Mouse (Mus musculus) forebrain, embryonic 12.5 days (tissue): ENCODE results near the gene C87436. TPM values are rescaled to one million over a fixed set of nuclear protein-coding genes. Genes with fewer than 3 reads are reported as not detected.

ENCODE experiments used
- ATAC-seq: fragments of 200-750 bp; cut with Nextera tagmentation; 2 replicates; pipeline ENCODE4 v1.8.0; 2017; ENCODE audit warnings: moderate TSS enrichment; ENCODE audit not compliant: low FRiP score
- H3K27ac ChIP-seq: fragments of 300-500 bp; sonication (generic); 2 replicates; pipeline ENCODE4 v1.5.1; 2016; ENCODE audit warnings: mild to moderate bottlenecking
- H3K27me3 ChIP-seq: fragments of 300-500 bp; sonication (generic); 2 replicates; pipeline ENCODE4 v1.6.1; 2016; ENCODE audit warnings: mild to moderate bottlenecking
- H3K36me3 ChIP-seq: fragments of 300-500 bp; sonication (generic); replicated peaks from 2 replicates; pipeline ENCODE4 v1.6.1; 2016; ENCODE audit warnings: mild to moderate bottlenecking
- H3K4me1 ChIP-seq: fragments of 300-500 bp; sonication (generic); 2 replicates; pipeline ENCODE4 v1.6.1; 2016
- H3K4me2 ChIP-seq: fragments of 300-500 bp; sonication (generic); 2 replicates; pipeline ENCODE4 v1.6.1; 2016; ENCODE audit warnings: mild to moderate bottlenecking, moderate library complexity
- H3K4me3 ChIP-seq: fragments of 300-500 bp; sonication (generic); replicated peaks from 2 replicates; pipeline ENCODE4 v1.5.1; 2016; ENCODE audit warnings: mild to moderate bottlenecking
- H3K9ac ChIP-seq: fragments of 300-500 bp; sonication (generic); 2 replicates; pipeline ENCODE4 v1.6.1; 2016; ENCODE audit warnings: mild to moderate bottlenecking
- H3K9me3 ChIP-seq: fragments of 300-500 bp; sonication (generic); 2 replicates; pipeline ENCODE4 v1.6.1; 2016
- WGBS: fragments of 180-500 bp; shearing (Covaris S2); methylation state at CpG from one replicate; pipeline ENCODE4 v1.1.7; 2016; 5-methylcytosine and 5-hydroxymethylcytosine counted together
- polyA plus RNA-seq: library from polyadenylated mRNA; unstranded; fragments of >200 nt; fragmentation: Nextera tagmentation; extraction: Ambion mirVana; gene quantifications from 2 replicates; pipeline ENCODE4 v1.2.1, GENCODE M21; 2016

Gene C87436
- polyA plus RNA-seq, 1 experiment from 2014 or later: 30.4 TPM

DNA sequence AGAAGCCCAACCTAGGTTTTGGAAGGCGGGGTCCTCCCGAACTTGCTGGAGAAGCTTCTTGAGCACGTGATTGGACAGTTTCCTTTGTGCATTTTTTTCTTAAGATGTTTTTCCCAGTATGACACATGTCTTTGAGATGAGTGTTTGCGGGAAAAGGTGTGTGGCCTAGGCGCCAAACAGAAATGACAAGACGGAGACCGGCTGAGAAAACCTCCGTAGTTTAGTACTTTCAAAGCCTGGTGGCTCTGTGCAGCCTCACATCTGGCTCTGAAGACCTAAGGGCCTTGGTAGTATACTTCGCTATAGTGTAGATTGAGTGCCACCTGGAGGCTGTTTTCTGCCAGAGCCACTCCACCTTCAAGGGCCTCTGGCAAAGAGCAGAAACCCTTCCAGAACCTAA, 37.2 kb upstream of the C87436 start:
- H3K4me1 ChIP-seq: peaks cover 17% of the 10 kb centered on the region
- no peak for ATAC-seq

DNA sequence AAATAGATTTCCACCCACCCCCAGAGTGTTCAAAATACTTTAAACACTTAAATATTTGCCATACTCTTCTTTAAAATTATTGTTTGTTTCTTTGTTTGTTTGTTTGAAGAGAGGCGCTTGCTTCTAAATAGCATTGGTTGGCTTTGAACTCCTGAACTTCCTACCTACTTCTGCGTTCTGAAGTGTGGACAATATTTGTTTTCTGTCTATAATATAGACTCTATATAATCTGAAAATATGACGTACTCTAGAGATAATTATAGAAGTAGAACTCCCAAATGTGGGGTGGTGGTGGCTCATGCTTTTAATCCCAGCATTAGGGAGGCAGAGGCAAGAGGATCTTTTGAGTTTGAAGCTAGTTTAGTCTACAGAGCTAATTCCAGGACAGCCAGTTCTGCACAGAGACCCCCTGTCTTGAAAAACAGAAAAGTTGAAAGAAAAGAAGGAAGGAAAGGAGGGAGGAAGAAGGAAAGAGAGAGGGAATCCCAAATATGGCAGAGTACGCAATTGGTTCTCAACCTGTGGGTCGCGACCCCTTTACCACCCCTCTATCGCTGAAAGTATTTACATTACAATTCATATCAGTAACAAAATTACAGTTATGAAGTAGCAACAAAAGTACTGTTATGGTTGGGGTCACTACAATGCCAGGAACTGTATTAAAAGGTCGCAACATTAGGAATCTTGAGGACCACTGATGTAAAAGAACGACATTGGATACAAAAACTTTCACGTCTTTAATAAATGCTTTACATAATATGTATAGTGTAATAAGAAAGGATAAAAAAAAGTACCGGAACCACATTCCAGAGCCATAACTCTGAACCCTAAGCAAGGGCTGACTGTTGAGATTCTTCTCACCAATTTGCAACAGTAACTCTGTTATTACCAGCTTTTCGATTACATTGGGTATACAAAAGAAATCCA, 35.2 kb upstream of the C87436 start:
- ATAC-seq: no peak
- no peaks in the 10 kb centered on the region for H3K9me3 ChIP-seq
- peaks cover 8% of the 10 kb centered on the region for H3K36me3 ChIP-seq
- peaks cover 16% of the 10 kb centered on the region for H3K4me1 ChIP-seq
- no peak overlapping the region for H3K9ac ChIP-seq
- H3K27me3 ChIP-seq: no peaks in the 10 kb centered on the region
- H3K4me2 ChIP-seq: peak overlapping the region; percentile 72
- H3K27ac ChIP-seq: no peak overlapping the region
- H3K4me3 ChIP-seq: peak overlapping the region; percentile 85
- WGBS: 42% methylated on average over 12 of the region's 12 CpGs

More for the DNA sequence above, 37.2 kb upstream of the C87436 start:
- Histone ChIP-seq H3K4me2 (peak overlapping the region; percentile 32), H3K27ac (no peak overlapping the region), H3K9ac (no peak overlapping the region), H3K9me3 (no peaks in the 10 kb centered on the region), H3K4me3 (no peak overlapping the region; the same call in 1 of the 2 replicates), H3K27me3 (0 out of 2 replicates have a peak, but pooled peaks cover 4% of the 10 kb centered on the region), H3K36me3 (no peaks in the 10 kb centered on the region)
- 6% methylated on average over 9 of the region's 9 CpGs for WGBS

DNA sequence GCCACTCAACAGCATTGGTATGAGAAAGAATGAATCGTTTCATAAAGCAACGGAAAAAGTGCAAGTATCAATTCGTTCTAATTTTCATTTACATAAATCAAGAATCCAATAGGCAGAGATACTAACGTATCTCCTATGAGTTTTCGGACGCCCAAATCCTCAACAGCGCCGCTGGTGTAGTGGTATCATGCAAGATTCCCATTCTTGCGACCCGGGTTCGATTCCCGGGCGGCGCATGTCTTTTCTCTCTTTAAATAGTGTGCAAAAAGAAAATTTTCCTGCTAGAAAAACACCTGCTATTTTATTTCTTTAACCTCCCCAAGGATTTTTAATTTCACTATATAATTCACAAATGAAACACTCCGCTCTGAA, 34.5 kb upstream of the C87436 start:
- Histone ChIP-seq H3K27ac (peak overlapping the region; percentile 100), H3K4me3 (peak overlapping the region; percentile 85), H3K9me3 (no peaks in the 10 kb centered on the region), H3K4me2 (peak overlapping the region; percentile 72), H3K4me1 (peaks cover 16% of the 10 kb centered on the region), H3K27me3 (no peaks in the 10 kb centered on the region), H3K36me3 (peaks cover 9% of the 10 kb centered on the region), H3K9ac (peak overlapping the region; percentile 98)
- whole genome bisulfite sequencing: under 1% methylated on average over 15 of the region's 15 CpGs
- ATAC-seq: peak; percentile 71

DNA sequence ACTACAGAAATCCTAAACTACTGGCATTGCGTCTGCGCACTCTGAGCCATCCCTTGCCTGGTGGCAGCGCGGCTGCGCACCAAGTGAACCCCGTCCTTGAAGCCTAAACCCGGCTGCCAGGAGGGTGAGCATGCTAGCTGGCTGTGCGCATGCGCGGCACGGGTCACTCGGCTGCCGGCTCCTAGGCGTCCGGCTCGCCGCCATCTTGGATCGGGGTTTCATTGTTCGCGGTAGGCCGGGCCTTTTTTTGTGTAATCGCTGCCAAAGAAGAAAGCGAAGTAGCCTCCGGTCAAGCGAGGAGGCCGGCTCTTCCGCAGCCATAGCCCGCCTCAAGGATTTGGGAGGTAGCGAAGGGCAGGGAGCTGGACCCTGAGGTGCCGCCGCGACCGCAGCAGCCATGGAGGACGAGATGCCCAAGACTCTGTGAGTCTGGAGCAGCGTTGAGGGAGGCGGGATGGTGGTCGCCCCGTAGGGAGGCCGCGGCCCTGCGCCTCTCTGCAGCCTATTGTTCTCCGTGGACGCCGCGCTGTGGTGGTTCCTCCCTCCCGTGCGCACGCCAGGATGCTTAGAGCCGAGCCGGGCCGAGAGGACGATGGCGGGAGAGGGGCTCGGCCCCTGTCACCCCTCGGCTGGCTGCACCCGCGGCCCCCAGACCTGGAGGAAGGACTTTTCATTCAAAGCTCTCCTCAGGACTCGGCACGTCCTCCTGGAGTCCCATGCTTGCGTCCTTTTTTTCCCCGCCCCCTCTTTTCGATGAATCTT, 33.9 kb upstream of the C87436 start, which contains the start of gene Tia1:
Gene Tia1, plus strand, starts transcription at position 120 of the 762 bp plus-strand sequence.
- under 1% methylated on average over 58 of the region's 62 CpGs for WGBS
- peaks cover 16% of the 10 kb centered on the region for H3K4me1 ChIP-seq
- H3K9ac ChIP-seq: peak within 1 kb of the TSS; percentile 98
- H3K9me3 ChIP-seq: no peaks in the 10 kb centered on the region
- peak within 1 kb of the TSS; percentile 72 for H3K4me2 ChIP-seq
- peak; percentile 95 for ATAC-seq
- peak within 1 kb of the TSS; percentile 85 for H3K4me3 ChIP-seq
- H3K27ac ChIP-seq: peak within 1 kb of the TSS; percentile 100
- no peaks in the 10 kb centered on the region for H3K27me3 ChIP-seq
- H3K36me3 ChIP-seq: peaks cover 9% of the 10 kb centered on the region

DNA sequence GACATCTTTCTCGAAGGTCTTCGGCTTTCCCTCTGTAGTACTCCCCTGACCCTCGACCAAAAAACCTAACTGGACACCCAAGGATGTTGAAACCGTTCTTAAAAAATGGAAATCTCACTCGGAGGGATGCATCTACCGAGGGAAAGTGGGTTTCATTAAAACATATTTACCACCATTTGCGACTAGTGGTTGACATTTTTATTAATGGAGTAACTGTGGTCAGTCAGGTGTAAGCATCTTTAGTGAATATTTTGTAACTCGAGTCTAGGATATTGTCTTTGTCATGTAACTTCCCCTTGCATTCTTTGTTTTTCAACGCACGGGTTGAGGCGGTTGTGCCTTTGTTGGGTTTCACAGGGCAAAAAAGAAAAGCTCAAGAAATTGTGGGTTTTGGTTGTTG, 33.2 kb upstream of the C87436 start:
- H3K9me3 ChIP-seq: no peaks in the 10 kb centered on the region
- under 1% methylated on average over 11 of the region's 11 CpGs for WGBS
- peaks cover 18% of the 10 kb centered on the region for H3K4me1 ChIP-seq
- H3K27me3 ChIP-seq: no peaks in the 10 kb centered on the region
- H3K4me3 ChIP-seq: peak overlapping the region; percentile 85
- ATAC-seq: no peak
- H3K9ac ChIP-seq: peak overlapping the region; percentile 98
- H3K27ac ChIP-seq: peak overlapping the region; percentile 100
- peak overlapping the region; percentile 72 for H3K4me2 ChIP-seq
- peaks cover 9% of the 10 kb centered on the region for H3K36me3 ChIP-seq

DNA sequence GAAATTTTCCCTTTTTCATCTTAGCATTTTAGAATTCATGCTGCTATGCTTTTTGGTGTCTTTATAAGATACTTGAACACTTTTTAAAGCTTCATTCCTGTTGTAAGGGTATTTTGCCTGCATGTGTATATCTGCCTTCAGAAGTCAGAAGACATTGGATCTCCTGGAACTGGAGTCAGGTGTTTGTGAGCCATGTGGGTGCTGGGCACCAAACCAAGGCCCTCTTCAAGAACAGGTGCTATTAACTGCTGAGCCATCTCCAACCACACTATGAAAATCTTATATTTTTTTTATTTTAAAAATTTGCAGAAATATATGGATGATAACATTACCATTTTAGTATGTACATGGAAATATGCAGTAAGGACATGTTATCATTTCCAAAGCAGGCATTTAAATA, 31.9 kb upstream of the C87436 start:
- Histone ChIP-seq H3K4me3 (peak overlapping the region; percentile 30), H3K4me2 (peak overlapping the region; percentile 72), H3K9ac (no peak overlapping the region; the same call in 1 of the 2 replicates), H3K27me3 (no peaks in the 10 kb centered on the region), H3K9me3 (no peaks in the 10 kb centered on the region), H3K27ac (no peak overlapping the region), H3K36me3 (peaks cover 9% of the 10 kb centered on the region), H3K4me1 (peaks cover 17% of the 10 kb centered on the region)
- no peak for ATAC-seq

DNA sequence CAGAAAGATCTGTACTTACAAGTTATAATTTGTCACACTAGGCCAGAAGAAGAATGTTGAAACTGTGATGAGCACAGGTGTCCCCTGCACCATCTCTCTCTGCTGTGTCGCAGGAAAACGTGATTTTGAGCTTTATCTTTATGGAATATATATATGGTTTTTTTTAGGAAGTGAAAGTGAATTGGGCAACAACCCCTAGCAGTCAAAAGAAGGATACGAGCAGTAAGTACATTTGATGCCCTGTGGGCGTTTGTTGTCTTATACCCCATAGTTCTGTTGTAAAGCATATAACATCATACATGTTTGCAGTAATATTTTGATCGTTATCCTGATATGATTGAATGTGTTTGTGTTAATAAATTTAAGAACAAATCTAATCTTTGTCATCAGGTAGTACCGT, 19.5 kb upstream of the C87436 start:
- Histone ChIP-seq H3K4me3 (no peak overlapping the region), H3K27ac (no peak overlapping the region), H3K9ac (no peak overlapping the region), H3K4me1 (no peaks in the 10 kb centered on the region), H3K9me3 (no peaks in the 10 kb centered on the region), H3K27me3 (no peaks in the 10 kb centered on the region), H3K36me3 (peaks cover 85% of the 10 kb centered on the region), H3K4me2 (no peak overlapping the region)
- WGBS: 94% methylated on average over 6 of the region's 6 CpGs
- no peak for ATAC-seq

DNA sequence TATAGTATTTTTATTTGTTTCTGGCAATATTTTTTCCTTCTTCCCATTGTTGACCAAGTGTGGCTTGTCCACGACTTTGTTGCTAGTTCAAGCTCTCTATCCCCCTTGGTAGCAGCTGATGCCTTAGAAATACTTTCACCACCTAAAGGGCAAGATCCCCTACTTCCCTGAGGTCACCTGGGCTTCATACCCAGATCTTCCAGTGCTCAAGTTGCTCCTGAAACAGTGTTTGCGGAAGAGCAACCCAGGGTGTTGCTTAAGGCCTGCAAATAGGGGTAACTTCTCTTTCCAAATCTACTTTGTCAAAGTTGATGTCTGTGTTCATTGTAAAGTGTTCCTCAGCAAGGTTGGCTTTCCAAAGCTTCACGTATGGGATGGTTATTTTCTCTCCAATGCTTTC, 18.9 kb upstream of the C87436 start:
- no peak overlapping the region for H3K4me3 ChIP-seq
- H3K36me3 ChIP-seq: peaks cover 83% of the 10 kb centered on the region
- H3K4me1 ChIP-seq: no peaks in the 10 kb centered on the region
- no peak for ATAC-seq
- 93% methylated on average over 3 of the region's 3 CpGs for WGBS
- H3K9me3 ChIP-seq: no peaks in the 10 kb centered on the region
- H3K27me3 ChIP-seq: no peaks in the 10 kb centered on the region
- H3K27ac ChIP-seq: no peak overlapping the region
- no peak overlapping the region for H3K9ac ChIP-seq
- no peak overlapping the region for H3K4me2 ChIP-seq

DNA sequence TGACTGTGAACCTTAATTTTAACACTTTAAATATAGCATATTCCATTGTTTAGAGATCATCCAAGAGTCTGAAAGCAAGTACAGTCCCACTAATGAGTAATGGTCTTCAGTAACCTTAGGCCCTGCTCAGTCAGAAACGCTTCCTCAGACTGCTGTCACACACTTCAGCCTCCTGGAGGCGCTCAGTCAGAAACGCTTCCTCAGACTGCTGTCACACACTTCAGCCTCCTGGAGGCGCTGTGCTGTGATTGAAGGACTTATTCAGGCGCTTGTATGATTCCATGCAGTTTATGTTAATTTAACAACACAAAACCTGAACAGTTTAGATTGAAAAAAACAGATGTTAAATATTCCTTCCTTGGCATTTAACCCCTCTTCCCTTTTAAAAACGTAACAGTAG, 17.7 kb upstream of the C87436 start:
- Histone ChIP-seq H3K4me3 (no peak overlapping the region), H3K36me3 (peaks cover 84% of the 10 kb centered on the region)

DNA sequence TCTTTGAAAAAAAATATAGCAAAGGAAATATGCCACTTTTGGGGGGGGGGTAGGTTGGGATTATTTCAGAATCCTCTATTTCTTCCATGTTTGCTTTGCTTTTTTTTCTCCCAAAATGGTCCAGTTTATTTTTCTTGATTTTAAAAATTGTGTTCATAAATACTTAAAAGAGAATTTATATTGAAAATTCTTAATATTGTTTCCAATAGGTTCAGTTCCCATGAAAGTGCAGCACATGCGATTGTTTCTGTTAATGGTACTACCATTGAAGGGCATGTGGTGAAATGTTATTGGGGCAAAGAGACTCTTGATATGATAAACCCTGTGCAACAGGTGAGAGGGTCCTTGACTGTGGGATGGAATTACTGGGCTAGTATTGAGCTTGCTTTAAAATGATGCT, 11.8 kb upstream of the C87436 start, which contains the start of gene Gm44790:
Gene Gm44790, plus strand, starts transcription at position 301 of the 400 bp plus-strand sequence.
- 95% methylated on average over 1 of the region's 1 CpGs for WGBS
- no peaks in the 10 kb centered on the region for H3K9me3 ChIP-seq

More for the DNA sequence above, 17.7 kb upstream of the C87436 start:
- Histone ChIP-seq H3K27ac (no peak overlapping the region), H3K9me3 (no peaks in the 10 kb centered on the region), H3K27me3 (no peaks in the 10 kb centered on the region), H3K9ac (no peak overlapping the region), H3K4me2 (no peak overlapping the region), H3K4me1 (no peaks in the 10 kb centered on the region)
- 72% methylated on average over 6 of the region's 6 CpGs for WGBS
- ATAC-seq: no peak

DNA sequence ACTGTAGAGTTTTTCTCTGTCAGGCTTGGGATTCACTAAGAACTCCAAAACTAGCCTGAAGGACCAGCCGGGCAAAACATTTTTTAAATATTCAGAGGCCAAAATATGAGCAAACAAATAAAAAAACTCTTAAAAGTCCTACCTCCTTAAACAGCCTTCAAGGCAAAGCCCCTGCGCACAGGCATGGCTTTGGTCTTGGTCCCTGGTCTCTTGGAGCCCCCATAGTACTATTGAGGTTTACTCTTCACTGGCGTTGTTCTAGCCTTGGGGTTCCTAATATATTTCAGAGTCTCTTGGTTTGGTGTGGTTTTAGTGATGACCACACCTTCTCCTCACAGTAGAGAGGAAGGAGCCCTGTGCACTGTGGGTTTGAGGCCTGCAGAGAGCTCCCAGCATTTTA, 6.6 kb upstream of the C87436 start:
- Histone ChIP-seq H3K27me3 (no peaks in the 10 kb centered on the region), H3K4me3 (no peak overlapping the region), H3K27ac (no peak overlapping the region), H3K4me2 (no peak overlapping the region), H3K36me3 (peaks cover 84% of the 10 kb centered on the region), H3K9me3 (no peaks in the 10 kb centered on the region), H3K4me1 (no peaks in the 10 kb centered on the region), H3K9ac (no peak overlapping the region)
- no peak for ATAC-seq
- 92% methylated on average over 3 of the region's 3 CpGs for WGBS

More for the DNA sequence above, 11.8 kb upstream of the C87436 start, which contains the start of gene Gm44790:
- H3K36me3 ChIP-seq: peaks cover 81% of the 10 kb centered on the region
- H3K4me1 ChIP-seq: no peaks in the 10 kb centered on the region
- H3K4me2 ChIP-seq: no peak within 1 kb of the TSS
- no peak within 1 kb of the TSS for H3K4me3 ChIP-seq
- H3K27ac ChIP-seq: no peak within 1 kb of the TSS
- no peaks in the 10 kb centered on the region for H3K27me3 ChIP-seq
- ATAC-seq: no peak
- no peak within 1 kb of the TSS for H3K9ac ChIP-seq

DNA sequence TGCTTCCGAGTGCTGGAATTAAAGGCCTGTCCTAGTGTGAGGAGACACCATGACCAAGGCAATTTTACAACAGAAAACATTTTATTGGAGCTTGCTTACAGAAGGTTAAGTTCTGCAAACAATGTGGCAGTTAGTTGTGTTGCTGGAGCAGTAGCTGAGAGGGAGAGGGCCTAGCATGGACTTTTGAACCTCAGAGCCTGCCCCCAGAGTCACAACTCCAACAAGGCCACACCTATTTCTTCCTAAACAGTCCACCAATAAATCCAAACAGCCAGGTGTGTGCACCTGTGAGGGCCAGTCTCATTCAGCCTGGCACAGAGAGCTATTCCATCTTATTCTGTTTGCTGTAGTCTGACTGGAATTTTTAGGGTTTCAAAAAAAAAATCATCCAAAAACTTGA, 4.5 kb upstream of the C87436 start:
- WGBS: 89% methylated on average over 1 of the region's 1 CpGs
- ATAC-seq: no peak
- Histone ChIP-seq H3K27me3 (no peaks in the 10 kb centered on the region), H3K9ac (no peak overlapping the region), H3K36me3 (peaks cover 62% of the 10 kb centered on the region), H3K27ac (no peak overlapping the region), H3K9me3 (no peaks in the 10 kb centered on the region), H3K4me2 (no peak overlapping the region), H3K4me3 (no peak overlapping the region), H3K4me1 (no peaks in the 10 kb centered on the region)
